Mouse (Mus musculus): ENCODE results near the gene Tuba4a. TPM values are rescaled to one million over a fixed set of nuclear protein-coding genes. Genes with fewer than 3 reads are reported as not detected.

Tuba4a gene
- polyA plus RNA-seq, 1 experiment from 2014 or later: 14.5 TPM

DNA sequence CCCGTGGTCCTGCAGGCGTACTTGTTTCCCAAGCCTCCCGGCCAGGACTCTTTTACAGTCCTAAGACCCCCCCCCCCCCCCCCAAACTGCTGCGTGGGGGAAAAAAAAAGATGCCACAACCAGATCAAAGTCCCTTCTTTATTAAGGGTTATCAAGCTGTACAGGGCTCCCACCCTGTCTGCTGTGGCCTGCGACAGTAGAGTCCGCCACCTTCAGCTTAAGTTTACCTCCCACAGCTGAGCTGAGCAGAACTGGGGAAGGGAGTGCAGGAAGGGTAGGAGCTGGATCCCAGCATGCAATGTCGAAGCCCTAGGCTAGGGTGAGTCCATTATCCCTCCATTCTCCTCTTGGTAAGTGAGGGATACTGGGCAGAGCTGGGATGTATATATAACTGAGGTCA lies 38.9 kb downstream of the Tuba4a start:
- Histone ChIP-seq H3K4me3 (replicated peaks) (peak overlapping the region; percentile 65), H3K36me3 (peaks cover 59% of the 10 kb centered on the region), H3K9me3 (no peaks in the 10 kb centered on the region), H3K9ac (replicated peaks) (no peak overlapping the region; the same call in 1 of the 2 replicates), H3K27ac (no peak overlapping the region), H3K4me2 (peak overlapping the region; percentile 99), H3K4me1 (replicated peaks) (peaks cover 22% of the 10 kb centered on the region), H3K27me3 (no peaks in the 10 kb centered on the region)
- no peak for ATAC-seq (ENCODE audit: insufficient number of reproducible peaks, insufficient read depth, low FRiP score, low TSS enrichment, low read depth)
- WGBS: 34% methylated on average over 7 of the region's 7 CpGs

DNA sequence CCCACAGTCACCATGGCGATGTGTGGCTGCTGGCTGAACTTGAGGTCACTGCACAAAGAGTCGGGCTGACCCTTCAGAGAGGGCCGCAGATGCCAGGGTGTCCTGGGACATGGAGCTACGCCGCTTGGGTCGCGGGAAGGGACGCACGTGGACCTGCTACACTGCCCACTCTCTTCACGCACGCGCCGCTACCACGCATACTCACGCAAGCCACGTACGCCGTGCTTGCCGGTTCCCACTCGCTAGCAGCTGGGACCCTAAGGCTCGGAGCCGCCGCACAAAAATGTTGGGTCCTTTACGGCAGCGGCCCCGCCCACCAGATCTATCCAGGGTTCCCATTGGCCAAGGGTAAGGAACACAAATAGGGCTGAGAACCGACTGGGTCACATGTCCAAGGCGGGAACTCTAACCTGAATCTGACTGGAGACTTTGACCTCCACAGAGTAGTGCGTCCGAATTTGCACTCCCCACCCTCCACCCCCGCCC lies 39.5 kb downstream of the Tuba4a start, which contains the start of gene Abcb6:
Gene Abcb6, minus strand, starts transcription at position 288 of the 486 bp plus-strand sequence.
- under 1% methylated on average over 31 of the region's 31 CpGs for WGBS
- Histone ChIP-seq H3K27me3 (no peaks in the 10 kb centered on the region), H3K4me2 (peak within 1 kb of the TSS; percentile 99), H3K9ac (replicated peaks) (peak within 1 kb of the TSS; percentile 76), H3K4me3 (replicated peaks) (peak within 1 kb of the TSS; percentile 65), H3K4me1 (replicated peaks) (peaks cover 22% of the 10 kb centered on the region), H3K36me3 (peaks cover 59% of the 10 kb centered on the region), H3K9me3 (no peaks in the 10 kb centered on the region), H3K27ac (peak within 1 kb of the TSS; percentile 31; the same call in 1 of the 2 replicates)
- ATAC-seq (ENCODE audit: insufficient number of reproducible peaks, insufficient read depth, low FRiP score, low TSS enrichment, low read depth): peak; percentile 85

GRCm38 (mm10) chr1:75179334-75180104 lies 40.1 kb downstream of the Tuba4a start:
- 11% methylated on average over 23 of the region's 23 CpGs for WGBS
- Histone ChIP-seq H3K9ac (replicated peaks) (peak overlapping the region; percentile 76), H3K36me3 (peaks cover 56% of the 10 kb centered on the region), H3K4me1 (replicated peaks) (peaks cover 22% of the 10 kb centered on the region), H3K27ac (peak overlapping the region; percentile 31; the same call in 1 of the 2 replicates), H3K27me3 (no peaks in the 10 kb centered on the region), H3K9me3 (no peaks in the 10 kb centered on the region), H3K4me2 (peak overlapping the region; percentile 99), H3K4me3 (replicated peaks) (peak overlapping the region; percentile 65)
- peak; percentile 26; the same call in 1 of the 2 replicates for ATAC-seq (ENCODE audit: insufficient number of reproducible peaks, insufficient read depth, low FRiP score, low TSS enrichment, low read depth)

- 1% methylated on average over 59 of the region's 59 CpGs for WGBS
- peaks cover 11% of the 10 kb centered on the region for H3K4me1 ChIP-seq (replicated peaks)
- no peaks in the 10 kb centered on the region for H3K27me3 ChIP-seq
- H3K4me2 ChIP-seq: peak within 1 kb of the TSS; percentile 69
- H3K9me3 ChIP-seq: no peaks in the 10 kb centered on the region
- ATAC-seq (ENCODE audit: insufficient number of reproducible peaks, insufficient read depth, low FRiP score, low TSS enrichment, low read depth): peak; percentile 97
- H3K27ac ChIP-seq: peak within 1 kb of the TSS; percentile 91
- peak within 1 kb of the TSS; percentile 54 for H3K9ac ChIP-seq (replicated peaks)
- peaks cover 40% of the 10 kb centered on the region for H3K36me3 ChIP-seq
- peak within 1 kb of the TSS; percentile 70 for H3K4me3 ChIP-seq (replicated peaks)
These were observed 50.9 kb downstream of the Tuba4a start, which contains the start of gene Zfand2b for GRCm38 (mm10) chr1:75168472-75169464. TSS of gene Zfand2b (plus strand) at chr1:75168646.

DNA sequence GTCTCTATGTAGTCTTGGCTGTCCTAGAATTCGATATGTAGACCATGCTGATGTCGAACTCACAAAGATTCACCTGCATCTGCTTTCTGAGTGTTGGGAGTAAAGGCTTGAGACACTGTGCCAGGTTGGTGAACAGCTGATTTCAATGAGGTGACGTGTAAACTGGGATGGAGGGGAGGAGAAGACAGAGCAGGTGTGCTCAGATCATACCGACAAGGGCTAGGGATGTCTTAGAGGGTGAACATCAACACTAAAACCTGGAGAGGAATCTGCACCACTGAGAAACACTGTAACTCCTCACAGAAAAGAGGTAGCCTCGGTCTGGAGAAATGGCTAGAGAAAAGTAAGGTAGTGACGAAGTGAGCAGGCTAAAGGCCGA lies 51.6 kb downstream of the Tuba4a start:
- Histone ChIP-seq H3K27ac (peak overlapping the region; percentile 91; the same call in 1 of the 2 replicates), H3K4me1 (replicated peaks) (peaks cover 11% of the 10 kb centered on the region), H3K4me2 (peak overlapping the region; percentile 69), H3K36me3 (peaks cover 33% of the 10 kb centered on the region), H3K27me3 (no peaks in the 10 kb centered on the region), H3K9ac (replicated peaks) (peak overlapping the region; percentile 54), H3K9me3 (no peaks in the 10 kb centered on the region), H3K4me3 (replicated peaks) (peak overlapping the region; percentile 70)
- peak; percentile 45 for ATAC-seq (ENCODE audit: insufficient number of reproducible peaks, insufficient read depth, low FRiP score, low TSS enrichment, low read depth)
- WGBS: 9% methylated on average over 7 of the region's 7 CpGs

Small RNAs within 50 kb of the gene (microRNA-seq; reads per million reads assigned to microRNA genes)
- not detected for gene Gm27943

Other genes with a start within 250 kb of the Tuba4a start
- gene Nhej1, start 94.7 kb downstream of the Tuba4a start, polyA plus RNA-seq (2016; fragmentation: Nextera tagmentation; extraction: Ambion mirVana): 12.0 and 12.1 TPM in 2 replicates
- gene Slc23a3, start 86.0 kb downstream of the Tuba4a start, polyA plus RNA-seq (2016; fragmentation: Nextera tagmentation; extraction: Ambion mirVana): 0.10 TPM in 1 of 2 replicates, not detected in the other
- 40.4 and 41.1 TPM in 2 replicates for gene Cnppd1, start 77.2 kb downstream of the Tuba4a start, polyA plus RNA-seq (2016; fragmentation: Nextera tagmentation; extraction: Ambion mirVana)
- 36.9 and 38.0 TPM in 2 replicates for gene Retreg2, start 77.1 kb downstream of the Tuba4a start, polyA plus RNA-seq (2016; fragmentation: Nextera tagmentation; extraction: Ambion mirVana)
- 34.9 and 37.1 TPM in 2 replicates for gene Zfand2b, start 51.2 kb downstream of the Tuba4a start, polyA plus RNA-seq (2016; fragmentation: Nextera tagmentation; extraction: Ambion mirVana)
- 36.3 and 41.1 TPM in 2 replicates for gene Abcb6, start 39.5 kb downstream of the Tuba4a start, polyA plus RNA-seq (2016; fragmentation: Nextera tagmentation; extraction: Ambion mirVana)
- 26.6 and 27.8 TPM in 2 replicates for gene Ankzf1, start 27.7 kb downstream of the Tuba4a start, polyA plus RNA-seq (2016; fragmentation: Nextera tagmentation; extraction: Ambion mirVana)
- 22.0 and 24.1 TPM in 2 replicates for gene Atg9a, start 27.7 kb downstream of the Tuba4a start, polyA plus RNA-seq (2016; fragmentation: Nextera tagmentation; extraction: Ambion mirVana)
- gene Glb1l, start 9.1 kb downstream of the Tuba4a start, polyA plus RNA-seq (2016; fragmentation: Nextera tagmentation; extraction: Ambion mirVana): 19.3 and 20.6 TPM in 2 replicates
- gene Stk16, start 9.0 kb downstream of the Tuba4a start, polyA plus RNA-seq (2016; fragmentation: Nextera tagmentation; extraction: Ambion mirVana): 131 and 134 TPM in 2 replicates
- gene A630095N17Rik, start 12.2 kb upstream of the Tuba4a start, polyA plus RNA-seq (2016; fragmentation: Nextera tagmentation; extraction: Ambion mirVana): not detected in 2 replicates
- 40.7 and 42.8 TPM in 2 replicates for gene Dnajb2, start 16.5 kb upstream of the Tuba4a start, polyA plus RNA-seq (2016; fragmentation: Nextera tagmentation; extraction: Ambion mirVana)
- 0.20 and 0.35 TPM in 2 replicates for gene Ptprn, start 44.6 kb upstream of the Tuba4a start, polyA plus RNA-seq (2016; fragmentation: Nextera tagmentation; extraction: Ambion mirVana)
- 0.83 TPM in 1 of 2 replicates, not detected in the other for gene Resp18, start 58.5 kb upstream of the Tuba4a start, polyA plus RNA-seq (2016; fragmentation: Nextera tagmentation; extraction: Ambion mirVana)
- gene Dnpep, start 98.1 kb upstream of the Tuba4a start, polyA plus RNA-seq (2016; fragmentation: Nextera tagmentation; extraction: Ambion mirVana): 111 TPM in 2 replicates
- 23.5 and 25.3 TPM in 2 replicates for gene Des, start 140.5 kb upstream of the Tuba4a start, polyA plus RNA-seq (2016; fragmentation: Nextera tagmentation; extraction: Ambion mirVana)
- gene Speg, start 155.4 kb upstream of the Tuba4a start, polyA plus RNA-seq (2016; fragmentation: Nextera tagmentation; extraction: Ambion mirVana): 30.4 and 30.7 TPM in 2 replicates
- 49.1 and 61.0 TPM in 2 replicates for gene Gmppa, start 216.1 kb upstream of the Tuba4a start, polyA plus RNA-seq (2016; fragmentation: Nextera tagmentation; extraction: Ambion mirVana)
- gene Asic4, start 230.6 kb upstream of the Tuba4a start, polyA plus RNA-seq (2016; fragmentation: Nextera tagmentation; extraction: Ambion mirVana): 0.50 and 0.78 TPM in 2 replicates

All from limb, embryonic 12.5 days (tissue).